Mouse (Mus musculus): ENCODE results near the gene Syt15. TPM values are rescaled to one million over a fixed set of nuclear protein-coding genes. Genes with fewer than 3 reads are reported as not detected.

The Syt15 gene
- total RNA-seq (2021) = under 1 TPM; 0.65 to 0.92 TPM

DNA sequence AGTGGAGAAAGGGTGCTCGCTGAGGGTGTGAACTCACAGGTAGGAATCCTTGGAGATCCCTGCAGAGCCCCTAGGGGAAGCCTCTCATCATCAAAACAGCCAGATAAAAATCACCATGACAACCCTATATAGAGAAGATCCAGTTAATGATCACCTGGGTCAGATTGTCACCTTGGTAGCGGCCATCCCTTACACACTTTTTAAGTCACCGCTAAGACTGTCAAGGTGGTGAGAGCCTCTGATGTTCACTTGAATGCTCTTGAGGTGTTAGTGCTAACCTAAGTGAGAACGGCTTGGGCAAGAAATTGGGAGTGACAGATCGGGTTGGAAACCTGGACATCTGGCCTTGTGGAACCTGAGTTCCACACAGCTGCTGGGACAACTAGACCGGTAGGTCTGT lies at the start of gene Syt15:
Syt15 (plus strand) TSS at position 301 of the 400 bp plus-strand sequence.
- no peak for DNase-seq
- intact Hi-C loops (cut with DNase I) = no loop called here

DNA sequence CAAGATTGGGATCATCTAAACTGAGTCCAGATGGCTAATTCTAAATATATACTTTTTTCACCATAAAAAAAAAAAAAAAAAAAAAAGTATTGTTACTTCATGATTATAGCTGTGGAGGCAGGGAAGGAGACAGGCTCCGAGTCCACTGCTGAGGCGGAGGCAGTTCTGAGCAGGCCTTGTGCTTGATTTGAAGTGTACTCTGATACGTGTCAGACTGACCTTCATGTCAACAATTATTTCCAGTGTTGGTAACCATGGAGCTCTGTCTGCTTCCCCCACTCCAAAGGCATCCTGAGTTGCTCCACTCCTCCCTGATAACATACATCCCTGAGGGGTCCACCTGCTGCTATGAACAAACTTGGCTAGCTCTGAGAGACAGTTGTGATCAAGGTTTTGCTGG lies 48.3 kb upstream of the Syt15 start:
- intact Hi-C loops (cut with DNase I) = no loop called here
- DNase-seq = no peak

DNA sequence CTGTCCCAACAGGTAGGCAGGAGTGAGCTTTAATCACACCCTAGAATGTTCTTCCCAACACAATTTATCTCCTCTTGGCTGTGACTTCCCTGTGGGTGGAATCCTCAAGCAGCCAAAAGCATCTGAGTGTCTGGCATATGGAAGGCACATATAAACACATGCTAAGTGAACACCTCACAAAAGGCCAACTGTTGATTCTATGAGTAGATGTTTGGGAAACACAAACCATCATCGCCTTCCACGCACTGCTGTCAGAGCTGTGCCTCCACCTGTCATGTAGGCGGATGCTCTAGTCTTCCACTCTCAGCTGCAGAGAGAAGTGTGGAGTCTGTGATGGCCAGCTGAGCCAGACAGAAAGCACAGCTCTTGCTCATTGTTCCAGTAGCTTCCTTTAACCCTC lies 40.0 kb upstream of the Syt15 start:
- intact Hi-C loops (cut with DNase I) = no loop called here
- no peak for DNase-seq

GRCm38 (mm10) chr14:34183101-34183500 lies 36.3 kb upstream of the Syt15 start:
- DNase-seq = no peak
- intact Hi-C loops (cut with DNase I) = no loop called here

GRCm38 (mm10) chr14:34188629-34189028 lies 30.8 kb upstream of the Syt15 start:
- intact Hi-C loops (cut with DNase I) = loop anchor here (5.0 kb wide), 1 partner anchor 49 kb away; no protein-coding TSS in a partner anchor
- peak in 1 of 2 experiments; percentile 38 for DNase-seq

GRCm38 (mm10) chr14:34190361-34190760 lies 29.0 kb upstream of the Syt15 start:
- intact Hi-C loops (cut with DNase I) = no loop called here
- DNase-seq = no peak

DNA sequence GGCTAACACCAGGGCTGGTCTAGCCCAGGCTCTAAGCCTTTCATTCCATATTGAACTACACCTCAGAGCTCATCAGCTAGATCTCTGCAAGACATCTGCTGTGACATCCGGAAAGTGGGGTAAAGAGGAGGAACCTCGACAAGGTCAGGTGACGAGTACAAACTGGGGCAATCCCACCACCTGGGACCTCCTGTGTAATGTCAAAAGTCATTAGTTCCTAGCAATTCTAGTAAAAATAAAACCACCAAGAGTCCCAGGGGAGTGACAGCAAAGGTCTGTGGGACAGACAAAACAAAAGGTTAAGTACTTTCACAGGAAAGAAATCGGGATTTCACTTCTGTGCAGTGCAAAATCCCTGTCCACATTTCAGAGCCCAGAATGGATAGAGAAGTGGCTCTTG lies 25.5 kb upstream of the Syt15 start:
- no peak for DNase-seq
- intact Hi-C loops (cut with DNase I) = no loop called here

- no peak for DNase-seq
- intact Hi-C loops (cut with DNase I) = no loop called here
Measured at GRCm38 (mm10) chr14:34195466-34195865, 23.9 kb upstream of the Syt15 start.

DNA sequence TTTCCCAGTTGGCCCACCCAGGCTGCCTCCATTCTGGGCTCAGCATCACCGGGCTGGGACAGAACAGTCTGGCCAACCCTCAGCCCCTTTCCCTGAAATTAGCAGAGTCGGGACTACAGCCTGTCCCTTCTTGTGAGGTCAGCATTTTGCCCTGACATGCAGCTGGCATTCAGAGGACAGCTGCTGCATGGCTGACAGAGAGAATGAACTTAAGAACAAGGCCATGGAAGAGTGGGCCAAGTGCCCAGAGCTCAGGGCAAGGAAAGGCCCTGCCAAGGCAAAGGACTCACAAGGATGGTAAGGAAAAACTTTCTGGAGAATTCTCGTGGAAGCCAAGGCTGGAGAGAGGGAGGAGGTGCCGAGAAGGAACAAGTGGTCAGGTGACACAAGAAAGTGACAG lies 22.7 kb upstream of the Syt15 start:
- no peak for DNase-seq
- intact Hi-C loops (cut with DNase I) = no loop called here

GRCm38 (mm10) chr14:34200738-34201230 lies 18.6 kb upstream of the Syt15 start:
- intact Hi-C loops (cut with DNase I) = no loop called here
- peak in 1 of 2 experiments; percentile 12 for DNase-seq

GRCm38 (mm10) chr14:34201231-34202035 lies 18.0 kb upstream of the Syt15 start, which contains the start of gene Gprin2:
Gene Gprin2 (minus strand): TSS chr14:34201653.
- DNase-seq = peak; percentile 8 to 10
- intact Hi-C loops (cut with DNase I) = no loop called here

DNA sequence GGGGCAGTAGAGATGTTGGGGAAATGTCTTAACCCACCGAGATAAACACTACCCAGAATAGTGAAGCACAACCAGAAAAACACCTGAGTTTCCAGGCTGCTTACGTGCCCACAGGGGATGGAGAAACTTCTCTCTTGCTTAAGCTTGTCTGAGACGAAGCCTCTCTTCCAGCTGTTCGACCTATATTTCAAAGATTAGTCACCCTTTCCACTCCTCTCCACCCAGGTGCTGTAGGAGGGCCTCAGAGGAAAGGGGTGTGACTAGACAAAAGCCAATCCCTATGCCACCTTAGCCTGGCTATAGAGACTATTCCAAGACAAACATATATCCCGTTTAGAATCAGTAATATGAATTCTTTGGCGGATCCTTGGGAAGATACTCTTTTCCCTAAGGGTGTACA lies 11.4 kb upstream of the Syt15 start:
- intact Hi-C loops (cut with DNase I) = loop anchor here (2.0 kb wide), 1 partner anchor 127 kb away; no protein-coding TSS in a partner anchor

DNA sequence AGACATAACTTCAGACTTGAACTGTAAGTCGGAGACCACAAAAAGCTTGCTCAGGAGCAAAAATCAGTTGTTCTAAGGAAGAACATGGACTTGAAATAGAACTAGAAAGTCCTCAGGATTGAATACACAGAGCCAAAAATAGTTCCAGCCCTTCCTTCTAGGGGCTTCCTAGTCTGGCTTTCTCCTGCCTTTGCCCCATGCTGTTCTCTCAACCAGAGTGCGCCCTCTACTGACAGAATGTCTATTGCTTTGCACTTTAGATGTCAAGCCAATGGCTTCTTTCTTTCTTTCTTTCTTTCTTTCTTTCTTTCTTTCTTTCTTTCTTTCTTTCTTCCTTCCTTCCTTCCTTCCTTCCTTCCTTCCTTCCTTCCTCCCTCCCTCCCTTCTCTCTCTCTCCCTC lies 10.7 kb upstream of the Syt15 start:
- intact Hi-C loops (cut with DNase I) = loop anchor here (2.0 kb wide), 1 partner anchor 128 kb away; no protein-coding TSS in a partner anchor
- peak in 1 of 2 experiments; percentile 24 for DNase-seq

More for the DNA sequence above, 11.4 kb upstream of the Syt15 start:
- no peak for DNase-seq

DNA sequence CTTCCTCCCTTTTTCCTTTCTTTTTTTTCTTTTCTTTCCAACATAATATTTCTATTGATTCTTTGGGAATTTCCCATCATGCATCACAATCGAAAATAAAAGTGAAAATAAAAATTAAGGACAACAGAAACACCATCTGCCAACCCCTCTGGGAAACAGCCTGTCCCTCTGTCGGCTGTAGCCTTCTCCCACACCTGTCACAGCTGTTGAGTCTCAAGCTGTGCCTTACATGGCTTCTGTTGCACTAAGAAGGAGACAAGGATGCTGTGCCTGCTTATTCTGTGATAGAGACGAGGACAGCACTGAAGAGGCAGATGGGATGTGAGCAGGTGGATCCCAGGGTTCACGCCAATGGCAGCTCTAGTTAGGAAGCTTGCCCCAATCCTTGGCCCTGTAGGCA lies 10.3 kb upstream of the Syt15 start:
- intact Hi-C loops (cut with DNase I) = loop anchor here (2.0 kb wide), 1 partner anchor 128 kb away; no protein-coding TSS in a partner anchor
- no peak for DNase-seq

DNA sequence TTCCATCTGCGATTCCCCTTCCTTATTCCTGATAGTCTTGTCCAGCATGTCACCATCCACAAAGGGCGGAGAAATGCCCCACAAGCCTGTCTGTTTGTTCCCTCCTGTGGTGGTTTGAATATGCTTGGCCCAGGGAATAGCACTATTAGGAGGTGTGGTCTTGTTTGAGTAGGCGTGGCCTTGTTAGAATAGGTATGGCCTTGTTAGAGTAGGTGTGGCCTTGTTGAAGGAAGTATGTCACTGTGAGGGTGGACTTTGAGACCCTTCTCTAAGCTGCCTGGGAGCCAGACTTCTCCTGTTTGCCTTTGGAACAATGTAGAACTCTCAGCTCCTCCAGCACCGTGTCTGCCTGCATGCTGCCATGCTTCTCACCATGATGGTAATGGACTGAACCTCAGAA lies 9.5 kb upstream of the Syt15 start:
- no peak for DNase-seq
- intact Hi-C loops (cut with DNase I) = loop anchor here (2.0 kb wide), 1 partner anchor 129 kb away; no protein-coding TSS in a partner anchor

GRCm38 (mm10) chr14:34215451-34216127 lies 3.8 kb upstream of the Syt15 start:
- no peak for DNase-seq
- intact Hi-C loops (cut with DNase I) = no loop called here

DNA sequence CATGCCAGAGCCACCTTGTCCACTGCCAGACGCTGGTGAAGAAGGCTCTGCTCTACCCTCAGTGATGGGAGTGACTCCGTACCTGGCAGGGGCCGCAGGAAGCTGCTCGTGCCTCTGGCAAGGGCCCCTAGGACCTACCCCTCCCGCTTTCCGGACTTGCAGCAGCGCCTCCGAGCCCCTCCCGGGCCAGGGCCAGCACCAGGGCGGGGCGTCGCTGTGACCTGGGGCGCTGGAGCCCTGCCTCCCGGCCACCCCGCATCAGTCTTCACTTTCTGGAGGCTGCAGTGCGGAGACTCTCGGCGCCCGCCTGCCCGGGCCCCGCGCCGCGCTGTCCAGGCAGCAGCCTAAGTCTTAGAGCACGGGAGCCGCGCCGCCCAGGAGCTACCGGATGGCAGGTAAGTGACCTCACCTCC lies 397 bp downstream of the Syt15 start:
- DNase-seq = no peak
- intact Hi-C loops (cut with DNase I) = no loop called here

- DNase-seq = no peak
- intact Hi-C loops (cut with DNase I) = no loop called here
Measured at GRCm38 (mm10) chr14:34220426-34220825, 1.0 kb downstream of the Syt15 start.

GRCm38 (mm10) chr14:34221416-34222077 lies 2.2 kb downstream of the Syt15 start:
- intact Hi-C loops (cut with DNase I) = no loop called here
- no peak for DNase-seq

DNA sequence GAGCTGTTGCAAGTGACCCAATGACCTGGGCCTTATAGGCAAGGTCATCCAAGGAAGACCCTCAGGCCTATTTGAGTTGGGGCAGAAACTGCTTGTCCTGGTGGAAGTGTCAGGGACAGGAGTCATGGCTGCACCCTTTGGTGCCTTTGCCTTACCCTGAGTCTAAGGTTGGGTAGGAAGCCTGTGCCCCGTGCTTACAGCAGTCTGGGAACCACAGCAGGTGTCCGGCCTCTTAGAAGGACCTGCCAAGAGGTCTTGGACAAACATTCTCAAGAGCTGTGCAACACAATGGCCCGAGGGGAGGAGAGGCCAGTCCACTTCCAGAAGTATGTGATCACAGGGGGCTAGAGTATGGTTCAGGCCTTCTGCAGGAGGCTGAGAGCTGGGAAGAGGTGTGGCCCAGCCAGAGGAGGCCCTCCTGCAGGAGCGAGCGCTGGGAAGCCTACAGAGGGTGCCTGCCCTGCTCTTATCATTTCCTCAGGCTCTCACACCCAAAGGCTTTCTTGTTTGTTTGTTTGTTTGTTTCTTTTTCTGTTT lies 4.0 kb downstream of the Syt15 start:
- DNase-seq = no peak
- intact Hi-C loops (cut with DNase I) = no loop called here

DNA sequence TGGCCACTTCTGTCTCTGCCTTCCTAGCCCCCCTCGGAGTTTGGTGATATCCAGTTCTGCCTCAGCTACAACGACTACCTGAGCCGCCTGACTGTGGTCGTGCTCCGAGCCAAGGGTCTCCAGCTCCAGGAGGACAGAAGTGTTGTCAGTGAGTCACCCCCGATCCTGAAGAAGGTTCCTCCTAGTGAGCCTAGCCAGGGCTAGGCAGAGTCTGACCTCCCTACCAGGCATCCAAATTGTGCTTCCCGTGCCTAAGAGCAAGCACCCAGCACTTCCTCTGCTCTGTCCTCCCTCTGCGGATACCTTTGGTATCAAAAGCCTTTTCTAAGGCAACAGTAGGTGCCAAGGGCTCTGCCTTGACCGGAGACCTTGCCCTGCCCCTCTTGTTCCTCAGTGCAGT lies 6.6 kb downstream of the Syt15 start:
- DNase-seq = no peak
- intact Hi-C loops (cut with DNase I) = no loop called here
